Comparison of ENCODE assay signal across 8 mouse cellular contexts in the genomic region with DNA sequence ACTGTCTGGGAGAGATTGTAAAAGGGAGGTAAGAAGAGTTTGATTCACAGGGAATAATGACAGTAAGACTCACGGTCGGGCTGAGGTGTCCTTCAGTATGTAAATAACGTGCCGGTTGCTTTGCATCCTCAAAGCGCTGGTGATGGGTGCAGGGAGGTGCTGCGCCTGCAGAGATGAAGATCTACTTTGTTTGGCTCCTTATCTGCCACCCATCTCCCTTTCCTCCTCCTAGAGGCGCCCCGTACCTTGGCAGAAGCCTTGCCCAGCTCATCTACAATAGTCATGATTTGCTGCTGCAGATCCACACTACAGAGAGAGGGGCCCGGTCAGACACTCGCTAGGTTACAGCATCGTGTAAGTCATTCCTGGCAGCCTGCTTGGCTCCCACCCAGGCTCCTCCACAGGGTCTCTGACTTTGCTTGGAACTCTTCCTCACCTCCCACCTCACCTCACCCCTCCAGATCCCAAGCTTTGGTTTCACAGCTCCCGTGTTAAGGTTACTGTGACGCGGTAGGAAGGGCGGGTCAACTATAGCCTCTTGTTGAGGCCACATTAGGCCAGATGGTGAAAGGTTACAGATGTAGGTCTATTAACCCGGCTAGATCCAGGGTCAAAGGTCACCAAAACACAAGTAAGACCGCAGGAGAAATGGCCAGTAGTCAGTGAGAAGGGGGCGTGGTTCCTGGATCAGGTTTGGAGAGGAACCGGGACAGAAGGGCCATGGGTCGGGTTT. TPM values are rescaled to one million over a fixed set of nuclear protein-coding genes. Genes with fewer than 3 reads are reported as not detected.
DNase-seq lines count a peak whose midpoint lies in the region; ATAC-seq and TF ChIP-seq lines count a peak whose summit lies in the region.

No protein-coding gene starts in this region.

- no peaks in the 10 kb centered on the region for H3K9me3 ChIP-seq in heart, embryonic 12.5 days (replicated peaks)
- no peaks in the 10 kb centered on the region for H3K9me3 ChIP-seq in erythroblast, embryonic 14.5 days (ENCODE audit: control insufficient read depth, low read length)
- no peaks in the 10 kb centered on the region for H3K9me3 ChIP-seq in limb, embryonic 14.5 days (ENCODE audit: control insufficient read depth, low read length)
- H3K9me3 ChIP-seq in stomach, embryonic 15.5 days, result no peaks in the 10 kb centered on the region

- peak overlapping the region; percentile 61 for H3K27ac ChIP-seq in heart, embryonic 12.5 days (ENCODE audit: poor library complexity, severe bottlenecking)
- H3K27ac ChIP-seq in limb, embryonic 14.5 days (replicated peaks; ENCODE audit: low read depth, low read length), result peak overlapping the region; percentile 72; the same call in 1 of the 2 replicates
- H3K27ac ChIP-seq in stomach, embryonic 15.5 days, result peak overlapping the region; percentile 69

- ATAC-seq in heart, embryonic 12.5 days (ENCODE audit: insufficient number of reproducible peaks, low FRiP score), result peak; percentile 41; the same call in 1 of the 2 replicates
- ATAC-seq in limb, embryonic 14.5 days (ENCODE audit: low FRiP score, low read depth), result peak; percentile 38
- ATAC-seq in stomach, embryonic 15.5 days (ENCODE audit: insufficient read depth, low FRiP score, low read depth), result peak; percentile 9; the same call in 1 of the 2 replicates

- WGBS in heart, embryonic 12.5 days, result 21% methylated on average over 20 of the region's 20 CpGs
- 24% methylated on average over 20 of the region's 20 CpGs for WGBS in limb, embryonic 14.5 days
- WGBS in stomach, embryonic 15.5 days, result 14% methylated on average over 20 of the region's 20 CpGs

- peaks cover 71% of the 10 kb centered on the region for H3K36me3 ChIP-seq in heart, embryonic 12.5 days
- H3K36me3 ChIP-seq in erythroblast, embryonic 14.5 days (ENCODE audit: control insufficient read depth), result peaks cover 63% of the 10 kb centered on the region
- H3K36me3 ChIP-seq in limb, embryonic 14.5 days (ENCODE audit: control insufficient read depth, insufficient read depth, low read length), result peaks cover 52% of the 10 kb centered on the region
- H3K36me3 ChIP-seq in stomach, embryonic 15.5 days, result peaks cover 21% of the 10 kb centered on the region

- DNase-seq in heart, adult 18-20 months, result no peak
- peak; percentile 26 for DNase-seq in CD4-positive, CD25-positive, alpha-beta regulatory T cell, adult 2 months (ENCODE audit: low read depth, low spot score)
- no peak for DNase-seq in limb, embryonic 14.5 days (ENCODE audit: low spot score)
- DNase-seq in adrenal gland, adult 8-10 months, result no peak
- DNase-seq in adrenal gland, postnatal 25 days, result no peak

- H3K4me1 ChIP-seq in heart, embryonic 12.5 days (replicated peaks), result peaks cover 18% of the 10 kb centered on the region
- H3K4me1 ChIP-seq in erythroblast, embryonic 14.5 days (ENCODE audit: control insufficient read depth), result peaks cover 45% of the 10 kb centered on the region
- peaks cover 6% of the 10 kb centered on the region; the same call in 1 of the 2 replicates for H3K4me1 ChIP-seq in limb, embryonic 14.5 days (ENCODE audit: control insufficient read depth, insufficient read depth, low read length)
- peaks cover 13% of the 10 kb centered on the region for H3K4me1 ChIP-seq in stomach, embryonic 15.5 days

- H3K4me3 ChIP-seq in heart, embryonic 12.5 days, result peak overlapping the region; percentile 68
- H3K4me3 ChIP-seq in erythroblast, embryonic 14.5 days (replicated peaks), result peak overlapping the region; percentile 76
- H3K4me3 ChIP-seq in limb, embryonic 14.5 days (replicated peaks; ENCODE audit: low read length), result peak overlapping the region; percentile 75
- H3K4me3 ChIP-seq in stomach, embryonic 15.5 days (replicated peaks), result peak overlapping the region; percentile 66

- H3K27me3 ChIP-seq in heart, embryonic 12.5 days (replicated peaks), result no peaks in the 10 kb centered on the region
- no peaks in the 10 kb centered on the region for H3K27me3 ChIP-seq in erythroblast, embryonic 14.5 days (ENCODE audit: control insufficient read depth)
- H3K27me3 ChIP-seq in limb, embryonic 14.5 days (ENCODE audit: control insufficient read depth, insufficient read depth, low read length), result no peaks in the 10 kb centered on the region
- H3K27me3 ChIP-seq in stomach, embryonic 15.5 days (replicated peaks), result no peaks in the 10 kb centered on the region

- no peak for TF ChIP-seq POLR2A in limb, embryonic 14.5 days (IDR thresholded peaks at IDR 0.05; ENCODE audit: borderline replicate concordance, extremely low read depth, insufficient read depth, insufficient read length)

- peak overlapping the region; percentile 92 for H3K4me2 ChIP-seq in heart, embryonic 12.5 days
- peak overlapping the region; percentile 86 for H3K4me2 ChIP-seq in limb, embryonic 14.5 days (replicated peaks; ENCODE audit: low read depth, low read length, severe bottlenecking)
- H3K4me2 ChIP-seq in stomach, embryonic 15.5 days, result peak overlapping the region; percentile 75

- peak overlapping the region; percentile 82 for H3K9ac ChIP-seq in heart, embryonic 12.5 days
- peak overlapping the region; percentile 74 for H3K9ac ChIP-seq in limb, embryonic 14.5 days (ENCODE audit: low read depth, low read length, severe bottlenecking)
- H3K9ac ChIP-seq in stomach, embryonic 15.5 days, result peak overlapping the region; percentile 59

RNA-seq across cellular contexts. Expression of gene Atat1, which starts 0.5 kb away (rescaled TPM):
- 56.0 and 56.4 TPM in 2 replicates for polyA plus RNA-seq in heart, embryonic 12.5 days (2016; fragmentation: Nextera tagmentation; extraction: Ambion mirVana)
- total RNA-seq in heart, adult 18-20 months (2021), result 1 to 10 TPM; 5.9 to 6.5 TPM
- polyA plus RNA-seq in erythroblast, embryonic 14.5 days (2012), result 1.1 and 1.6 TPM in 2 replicates
- 157 and 189 TPM in 2 replicates for polyA plus RNA-seq in limb, embryonic 14.5 days (2012; rRNA removed)
- polyA plus RNA-seq in limb, embryonic 14.5 days (2014; fragmentation: Nextera tagmentation; extraction: Ambion mirVana), result 68.7 and 88.1 TPM in 2 replicates
- polyA plus RNA-seq in stomach, embryonic 15.5 days (2015; fragmentation: Nextera tagmentation; extraction: Ambion mirVana), result 53.2 and 62.8 TPM in 2 replicates
- 10 to 100 TPM; 34.8 to 61.0 (median 44.9) TPM for total RNA-seq in adrenal gland, adult 8-10 months (2022)
- 35.6 and 44.1 TPM in 2 replicates for total RNA-seq in adrenal gland, postnatal 25 days (2021)

RNA-seq across cellular contexts. Expression of gene Mrps18b, which starts 6.8 kb away (rescaled TPM):
- 63.4 and 72.7 TPM in 2 replicates for polyA plus RNA-seq in heart, embryonic 12.5 days (2016; fragmentation: Nextera tagmentation; extraction: Ambion mirVana)
- 10 to 100 TPM; 52.1 to 64.7 TPM for total RNA-seq in heart, adult 18-20 months (2021)
- 0.45 and 0.85 TPM in 2 replicates for polyA plus RNA-seq in erythroblast, embryonic 14.5 days (2012)
- 62.7 and 62.9 TPM in 2 replicates for polyA plus RNA-seq in limb, embryonic 14.5 days (2012; rRNA removed)
- polyA plus RNA-seq in limb, embryonic 14.5 days (2014; fragmentation: Nextera tagmentation; extraction: Ambion mirVana), result 68.0 and 70.3 TPM in 2 replicates
- 89.5 and 101 TPM in 2 replicates for polyA plus RNA-seq in stomach, embryonic 15.5 days (2015; fragmentation: Nextera tagmentation; extraction: Ambion mirVana)
- 100 to 1,000 TPM in 2 of 4 experiments, 10 to 100 TPM in 2; 81.7 to 102 (median 99.4) TPM for total RNA-seq in adrenal gland, adult 8-10 months (2022)
- 81.8 and 90.3 TPM in 2 replicates for total RNA-seq in adrenal gland, postnatal 25 days (2021)

RNA-seq across cellular contexts. Expression of gene Ppp1r10, which starts 6.9 kb away (rescaled TPM):
- 35.8 and 39.6 TPM in 2 replicates for polyA plus RNA-seq in heart, embryonic 12.5 days (2016; fragmentation: Nextera tagmentation; extraction: Ambion mirVana)
- total RNA-seq in heart, adult 18-20 months (2021), result 10 to 100 TPM; 22.4 to 28.8 TPM
- polyA plus RNA-seq in erythroblast, embryonic 14.5 days (2012), result 5.4 and 6.3 TPM in 2 replicates
- polyA plus RNA-seq in limb, embryonic 14.5 days (2012; rRNA removed), result 39.9 and 41.6 TPM in 2 replicates
- 30.8 and 34.2 TPM in 2 replicates for polyA plus RNA-seq in limb, embryonic 14.5 days (2014; fragmentation: Nextera tagmentation; extraction: Ambion mirVana)
- 32.3 and 36.4 TPM in 2 replicates for polyA plus RNA-seq in stomach, embryonic 15.5 days (2015; fragmentation: Nextera tagmentation; extraction: Ambion mirVana)
- 100 to 1,000 TPM in 1 of 4 experiments, 10 to 100 TPM in 3; 65.5 to 105 (median 89.6) TPM for total RNA-seq in adrenal gland, adult 8-10 months (2022)
- 85.0 and 88.1 TPM in 2 replicates for total RNA-seq in adrenal gland, postnatal 25 days (2021)

RNA-seq across cellular contexts. Expression of gene 2310061I04Rik, which starts 12.1 kb away (rescaled TPM):
- 25.6 and 26.2 TPM in 2 replicates for polyA plus RNA-seq in heart, embryonic 12.5 days (2016; fragmentation: Nextera tagmentation; extraction: Ambion mirVana)
- 100 to 1,000 TPM; 101 to 105 TPM for total RNA-seq in heart, adult 18-20 months (2021)
- polyA plus RNA-seq in erythroblast, embryonic 14.5 days (2012), result 6.9 and 7.1 TPM in 2 replicates
- 53.9 and 68.4 TPM in 2 replicates for polyA plus RNA-seq in limb, embryonic 14.5 days (2012; rRNA removed)
- polyA plus RNA-seq in limb, embryonic 14.5 days (2014; fragmentation: Nextera tagmentation; extraction: Ambion mirVana), result 20.6 and 20.7 TPM in 2 replicates
- polyA plus RNA-seq in stomach, embryonic 15.5 days (2015; fragmentation: Nextera tagmentation; extraction: Ambion mirVana), result 21.7 and 23.9 TPM in 2 replicates
- total RNA-seq in adrenal gland, adult 8-10 months (2022), result 10 to 100 TPM; 33.1 to 46.5 (median 40.3) TPM
- 41.3 and 56.5 TPM in 2 replicates for total RNA-seq in adrenal gland, postnatal 25 days (2021)

RNA-seq across cellular contexts. Expression of gene Dhx16, which starts 29.7 kb away (rescaled TPM):
- 22.4 and 26.6 TPM in 2 replicates for polyA plus RNA-seq in heart, embryonic 12.5 days (2016; fragmentation: Nextera tagmentation; extraction: Ambion mirVana)
- 10 to 100 TPM; 18.3 to 20.4 TPM for total RNA-seq in heart, adult 18-20 months (2021)
- polyA plus RNA-seq in erythroblast, embryonic 14.5 days (2012), result 5.0 and 5.2 TPM in 2 replicates
- 78.6 and 90.5 TPM in 2 replicates for polyA plus RNA-seq in limb, embryonic 14.5 days (2012; rRNA removed)
- polyA plus RNA-seq in limb, embryonic 14.5 days (2014; fragmentation: Nextera tagmentation; extraction: Ambion mirVana), result 40.0 and 43.4 TPM in 2 replicates
- polyA plus RNA-seq in stomach, embryonic 15.5 days (2015; fragmentation: Nextera tagmentation; extraction: Ambion mirVana), result 37.8 and 41.4 TPM in 2 replicates
- total RNA-seq in adrenal gland, adult 8-10 months (2022), result 10 to 100 TPM; 40.6 to 57.8 (median 52.0) TPM
- 51.4 and 53.3 TPM in 2 replicates for total RNA-seq in adrenal gland, postnatal 25 days (2021)

Comparison
In these comparisons a context has a peak if more than half of its experiments do, and no peak if none do; other contexts are left out.
1. RNA of gene Atat1, which starts 0.5 kb away (polyA plus RNA-seq): 68.7 to 189 TPM in limb, embryonic 14.5 days, 56.0 to 56.4 TPM in heart, embryonic 12.5 days and 53.2 to 62.8 TPM in stomach, embryonic 15.5 days; 1.1 to 1.6 TPM in erythroblast, embryonic 14.5 days; every median in the first group is over 10 times any median in the second.
2. RNA of gene Mrps18b, which starts 6.8 kb away (polyA plus RNA-seq): 89.5 to 101 TPM in stomach, embryonic 15.5 days, 63.4 to 72.7 TPM in heart, embryonic 12.5 days and 62.7 to 70.3 TPM in limb, embryonic 14.5 days; 0.45 to 0.85 TPM in erythroblast, embryonic 14.5 days; every median in the first group is over 10 times any median in the second.
3. Peak in every context shown above with its lines, with median percentiles within 50 percentile points of each other: ATAC-seq, H3K27ac ChIP-seq, H3K4me2 ChIP-seq, H3K4me3 ChIP-seq and H3K9ac ChIP-seq.